Mouse (Mus musculus) cerebellum, postnatal 36 days (tissue): Measurements from ENCODE around the gene Syt2.

Source experiments
- DNase-seq, 2 experiments: peaks; one replicate each; pipeline ENCODE4 v3.0.0; 2021 to 2022; ENCODE audit warnings: mixed read lengths in 2 of 2

Gene Syt2

DNA sequence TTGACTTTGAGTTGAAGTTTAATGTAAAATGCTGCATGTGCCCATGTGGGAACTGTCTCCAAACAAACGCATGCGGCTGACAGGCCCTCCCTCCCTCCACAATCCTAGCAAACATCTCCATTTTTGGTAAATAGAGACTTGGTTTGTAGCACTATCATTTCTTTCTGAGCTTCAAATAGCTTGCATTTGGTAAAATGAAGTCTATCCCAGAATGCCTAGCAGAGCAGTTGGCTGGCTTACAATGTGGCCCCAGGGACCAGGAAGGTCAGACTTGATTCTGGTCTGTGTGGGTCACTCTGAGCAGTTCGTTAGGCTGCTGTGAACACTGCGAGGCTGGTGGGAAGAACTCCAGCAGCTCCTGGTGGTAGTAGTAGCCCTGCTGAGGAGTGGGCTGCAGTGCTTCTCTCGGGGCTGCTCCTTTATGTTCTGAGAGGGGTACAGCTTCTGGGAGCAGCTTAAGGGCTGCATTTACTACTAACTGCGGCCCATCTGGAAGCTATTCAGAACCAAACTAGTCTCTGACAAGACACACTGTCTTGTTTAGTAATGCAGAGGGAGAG is 128.3 kb downstream of the Syt2 start:
- no peak for DNase-seq

- no peak for DNase-seq
These were observed 129.2 kb downstream of the Syt2 start for GRCm38 (mm10) chr1:134775631-134776030.

GRCm38 (mm10) chr1:134777201-134777885 is 130.9 kb downstream of the Syt2 start:
- DNase-seq = no peak

GRCm38 (mm10) chr1:134777936-134778548 is 131.6 kb downstream of the Syt2 start:
- peak; percentile 31 to 54 for DNase-seq

GRCm38 (mm10) chr1:134782797-134783196 is 136.3 kb downstream of the Syt2 start:
- DNase-seq = no peak

DNA sequence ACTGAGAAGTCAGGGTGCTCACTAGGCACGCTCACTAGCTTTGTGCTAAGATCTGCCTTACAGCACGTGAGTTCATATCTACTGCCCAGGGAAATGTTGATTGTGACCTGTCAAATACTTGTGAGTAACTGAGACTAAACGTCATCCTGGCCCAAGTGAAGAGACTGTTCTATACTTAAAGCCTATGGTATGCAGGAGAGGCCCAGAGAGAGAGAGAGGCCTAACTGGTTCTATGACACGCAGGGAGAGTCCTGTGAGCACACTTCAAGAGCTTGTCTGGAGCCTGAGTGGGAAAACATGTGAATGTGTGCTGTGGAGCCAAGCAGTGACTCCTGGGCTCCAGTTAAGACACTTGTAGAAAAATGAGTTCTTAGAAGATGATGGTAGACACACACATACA is 137.5 kb downstream of the Syt2 start:
- no peak for DNase-seq

- no peak for DNase-seq
These were observed 138.0 kb downstream of the Syt2 start for GRCm38 (mm10) chr1:134784481-134784880.

DNA sequence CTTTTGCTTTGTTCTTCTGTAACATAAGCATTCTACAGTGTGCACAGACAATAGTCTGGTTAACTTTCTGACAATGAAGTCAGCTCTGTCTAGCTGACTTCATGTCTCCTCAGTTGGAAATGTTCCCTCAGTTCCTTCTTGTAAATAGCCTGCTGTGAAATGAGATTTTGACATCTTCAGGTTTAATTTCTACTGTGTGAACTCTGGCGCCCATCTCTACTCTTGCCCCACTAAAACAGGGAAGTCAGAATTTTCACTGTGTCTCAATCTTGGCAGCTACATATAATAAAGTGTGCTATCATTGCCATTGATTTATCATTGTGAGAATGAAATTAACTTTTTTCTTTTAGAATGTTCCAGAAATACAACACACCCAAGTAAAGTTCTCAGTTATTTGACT is 138.4 kb downstream of the Syt2 start:
- no peak for DNase-seq

- no peak for DNase-seq
These were observed 141.6 kb downstream of the Syt2 start for GRCm38 (mm10) chr1:134788096-134788495.

DNA sequence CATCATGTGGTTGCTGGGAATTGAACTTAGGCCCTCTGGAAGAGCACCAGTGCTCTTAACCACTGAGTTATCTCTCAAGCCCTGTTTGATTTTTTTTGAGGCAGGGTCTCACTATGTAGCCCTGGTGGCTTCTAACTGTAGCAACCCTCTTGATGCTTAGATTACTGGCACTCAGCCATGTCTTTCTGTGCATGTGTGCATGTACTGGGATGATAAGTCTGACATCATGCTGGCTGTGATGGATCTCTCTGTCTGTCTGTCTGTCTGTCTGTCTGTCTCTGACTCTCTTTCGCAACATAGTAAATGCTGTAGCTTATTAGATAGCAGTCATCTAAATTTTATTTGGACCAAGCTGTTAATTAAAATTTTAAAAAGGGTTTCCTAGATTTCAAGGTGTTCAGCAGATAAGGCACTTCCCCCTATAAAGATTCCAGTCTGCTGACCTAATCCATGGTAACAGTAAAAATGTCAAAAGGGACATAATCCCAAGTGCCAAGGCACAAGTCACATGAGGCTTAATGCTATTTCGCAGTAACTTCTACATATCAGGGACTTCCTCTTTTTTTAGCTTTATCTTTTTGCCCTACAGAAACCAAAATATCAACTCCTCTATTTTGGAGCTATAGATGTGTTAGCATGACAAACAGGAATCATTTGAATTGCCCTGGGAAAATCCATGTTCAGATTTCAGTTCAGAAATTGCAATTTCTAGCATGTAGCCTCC is 144.4 kb downstream of the Syt2 start:
- no peak for DNase-seq

GRCm38 (mm10) chr1:134791456-134791855 is 145.0 kb downstream of the Syt2 start:
- DNase-seq = no peak

DNA sequence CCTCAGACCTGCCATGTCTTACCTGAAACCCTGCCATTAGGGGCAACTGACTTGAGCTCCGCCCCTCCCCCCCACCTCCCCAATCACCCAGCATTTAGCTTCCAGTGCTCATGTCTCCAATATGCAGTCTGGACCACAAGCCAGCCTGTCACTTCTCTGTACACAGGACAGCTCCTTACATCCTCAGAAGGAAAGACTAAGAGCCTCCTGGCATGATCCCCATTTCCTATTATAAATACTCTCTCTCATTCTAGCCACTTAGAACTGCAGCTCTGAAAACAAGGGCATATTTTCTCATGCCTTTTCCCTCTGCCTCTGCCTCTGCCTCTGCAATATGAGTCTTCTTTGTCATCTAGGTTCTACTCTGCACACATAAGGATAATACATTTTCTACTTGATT is 149.6 kb downstream of the Syt2 start:
- no peak for DNase-seq

GRCm38 (mm10) chr1:134796536-134796935 is 150.1 kb downstream of the Syt2 start:
- no peak for DNase-seq

GRCm38 (mm10) chr1:134801758-134802157 is 155.3 kb downstream of the Syt2 start:
- no peak for DNase-seq

GRCm38 (mm10) chr1:134803286-134804117 is 157.0 kb downstream of the Syt2 start:
- DNase-seq = no peak

DNA sequence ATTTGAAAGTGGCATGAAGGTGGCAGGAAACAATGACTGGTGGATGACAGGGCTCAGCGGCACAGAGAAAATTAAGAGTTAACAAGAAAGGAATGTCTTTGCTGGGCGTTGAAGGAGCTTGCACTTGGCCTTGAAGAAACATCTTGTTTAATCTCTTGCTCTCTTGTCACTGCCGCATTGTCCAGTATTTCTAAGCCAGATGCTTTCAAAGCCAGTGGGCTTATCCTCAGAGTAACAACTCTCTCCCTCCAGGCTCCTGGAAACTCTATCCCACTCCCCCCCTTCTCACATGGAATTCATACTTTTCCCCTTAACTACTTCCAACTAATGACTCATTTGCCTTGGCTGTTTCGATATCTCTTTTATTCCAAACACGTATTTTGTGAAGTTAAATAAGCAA is 157.9 kb downstream of the Syt2 start:
- DNase-seq = no peak

- no peak for DNase-seq
These were observed 159.0 kb downstream of the Syt2 start for GRCm38 (mm10) chr1:134805471-134805870.
